Mouse (Mus musculus): ENCODE measurements at regions not wholly inside any gene's neighbourhood (a gene's known extent, or its start where the extent isn't known, plus 50 kb on each side); places are given as distances from the start of the nearest gene placed in this dataset.

DNA sequence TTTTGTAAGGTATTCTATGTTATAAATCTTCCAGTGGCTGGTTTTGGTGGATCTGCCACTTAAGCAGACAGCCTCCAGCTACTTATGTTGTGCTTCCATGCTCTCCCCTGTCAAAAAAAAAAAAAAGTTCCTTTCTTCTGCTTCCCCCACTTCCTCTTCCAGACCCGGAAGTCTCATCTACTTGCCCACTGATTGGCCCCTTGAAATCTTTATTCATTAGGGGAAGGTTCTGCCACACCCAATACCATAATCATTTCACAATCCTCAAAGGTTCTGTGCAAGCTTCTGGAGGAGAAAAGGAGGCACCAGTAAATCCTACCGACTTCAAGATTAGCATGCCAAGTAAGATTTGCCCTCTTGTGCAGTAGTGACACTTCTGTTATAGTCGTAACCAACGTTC lies 784.7 kb upstream of the Zeb2 start:
- no peak for DNase-seq (ENCODE audit: low read depth, low spot score)

DNA sequence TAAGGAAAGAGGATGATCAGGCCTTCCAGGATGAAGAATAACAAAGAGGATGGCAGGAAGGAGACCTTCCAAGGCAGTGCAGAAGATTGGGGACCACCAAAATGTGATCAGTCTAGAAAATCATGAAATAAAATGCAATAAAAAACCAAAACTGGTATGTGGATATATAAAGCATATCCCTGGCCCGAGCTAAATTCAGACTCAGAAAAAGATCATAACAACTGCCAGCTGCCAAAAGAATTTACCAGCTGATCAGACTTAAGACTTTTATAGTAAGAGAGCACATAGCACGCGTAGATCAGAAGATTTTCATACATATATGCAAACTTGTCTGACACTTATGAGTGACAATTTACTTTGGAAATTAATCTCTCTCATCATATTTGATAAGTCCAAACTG lies 767.5 kb upstream of the Zeb2 start:
- DNase-seq (ENCODE audit: low read depth, low spot score), result no peak

DNA sequence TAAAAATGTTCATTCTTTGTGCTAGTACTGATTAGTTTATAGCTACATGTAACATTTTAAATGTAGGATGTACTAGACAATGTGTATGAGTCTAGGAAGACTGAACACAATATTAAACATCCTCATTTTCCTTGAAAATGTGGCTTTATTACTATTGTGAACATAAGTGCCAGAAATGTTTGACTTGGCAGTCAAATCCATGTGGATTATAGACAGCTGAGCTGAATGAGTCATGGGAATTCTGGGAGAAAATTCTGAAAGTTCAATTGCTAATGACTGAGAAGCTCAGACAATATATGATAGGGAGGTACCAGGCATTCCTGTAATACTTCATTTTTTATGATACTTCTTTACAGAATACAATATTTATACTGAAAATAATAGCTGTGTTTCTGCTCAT lies 761.5 kb upstream of the Zeb2 start:
- DNase-seq (ENCODE audit: low read depth, low spot score), result no peak

DNA sequence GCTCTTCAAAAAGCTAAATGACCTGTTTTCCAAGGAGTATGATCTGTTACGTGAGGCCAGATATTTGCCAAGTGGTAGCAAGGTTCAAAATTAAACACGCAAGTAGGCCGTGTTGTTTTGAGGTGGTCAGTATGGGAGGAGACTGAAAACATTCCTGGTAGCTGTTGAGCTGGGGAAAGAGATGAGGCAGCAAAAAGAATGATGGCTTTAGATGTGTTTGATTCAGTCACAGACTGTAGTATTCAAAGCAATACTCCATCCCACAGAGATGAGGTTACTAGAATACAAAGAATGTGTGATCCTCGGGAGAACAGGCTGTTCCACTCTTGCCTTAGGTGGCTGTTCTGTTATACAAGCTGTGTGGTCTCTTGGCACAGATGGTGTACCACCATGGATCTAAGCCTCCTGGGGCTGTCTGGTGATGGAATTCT lies 742.7 kb upstream of the Zeb2 start:
- no peak for DNase-seq (ENCODE audit: low read depth, low spot score)

DNA sequence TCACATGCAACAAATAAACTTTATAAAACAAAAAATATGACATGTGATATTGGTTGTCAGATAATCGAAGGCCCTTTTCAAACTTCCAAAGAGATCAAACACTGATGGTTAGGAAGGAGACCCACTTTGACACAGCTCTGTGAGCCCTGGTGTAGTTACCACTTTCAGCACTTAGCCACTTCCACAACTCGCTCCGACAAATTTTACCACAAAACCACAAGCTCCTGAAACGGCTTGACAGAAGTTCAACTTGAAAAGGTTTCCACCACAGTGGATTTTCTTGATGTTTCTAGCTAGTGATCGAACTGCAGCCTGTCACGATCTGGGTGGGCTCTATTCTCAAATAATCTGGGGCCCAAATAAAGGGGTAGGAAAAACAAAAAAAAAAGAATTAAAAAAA lies 742.2 kb upstream of the Zeb2 start:
- DNase-seq (ENCODE audit: low read depth, low spot score), result no peak

DNA sequence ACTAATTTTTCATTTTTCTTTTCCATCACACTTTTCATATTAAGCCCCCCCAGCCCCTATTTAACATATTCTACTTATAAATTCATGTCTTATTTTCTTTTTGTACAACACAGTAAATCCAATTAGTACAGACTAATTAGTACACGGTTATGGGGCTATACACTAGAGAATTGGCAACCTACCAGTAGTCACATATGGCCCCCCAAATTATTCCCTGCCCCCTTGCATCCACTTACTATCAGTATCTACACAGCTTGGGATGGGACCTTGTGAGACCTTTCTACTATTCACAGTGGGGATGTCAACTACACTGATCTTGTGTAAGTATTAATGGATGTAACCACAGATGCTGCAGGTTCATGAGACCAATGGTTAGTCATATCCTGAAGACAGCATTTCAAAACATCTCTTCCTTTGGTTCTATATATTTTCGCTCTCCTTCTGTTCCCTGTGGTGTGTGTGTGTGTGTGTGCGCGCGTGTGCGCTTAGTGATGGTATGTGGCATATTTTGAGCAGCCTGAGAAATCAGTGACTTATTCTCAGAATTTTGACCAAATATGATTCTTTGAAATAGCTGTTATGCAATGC lies 732.9 kb upstream of the Zeb2 start:
- no peak for DNase-seq (ENCODE audit: low read depth, low spot score)

DNA sequence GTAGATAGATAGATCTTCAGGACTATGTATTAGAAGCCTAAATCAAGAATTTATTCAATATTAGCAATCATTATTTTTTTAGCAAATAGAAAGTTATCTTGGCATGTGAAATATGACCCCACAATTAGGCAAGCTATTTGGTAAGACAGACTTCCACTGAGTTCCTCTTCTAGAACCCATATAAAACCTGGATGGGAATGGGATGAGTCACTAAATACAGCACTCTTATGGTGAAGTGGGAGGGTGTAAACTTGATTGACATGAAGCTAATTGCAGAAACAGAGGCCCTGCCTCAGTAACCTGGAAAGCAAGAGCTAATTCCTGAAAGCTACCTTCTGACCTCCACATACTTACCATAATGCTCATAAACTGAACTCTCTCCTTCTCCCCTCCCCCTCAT lies 723.2 kb upstream of the Zeb2 start:
- no peak for DNase-seq (ENCODE audit: low read depth, low spot score)

DNA sequence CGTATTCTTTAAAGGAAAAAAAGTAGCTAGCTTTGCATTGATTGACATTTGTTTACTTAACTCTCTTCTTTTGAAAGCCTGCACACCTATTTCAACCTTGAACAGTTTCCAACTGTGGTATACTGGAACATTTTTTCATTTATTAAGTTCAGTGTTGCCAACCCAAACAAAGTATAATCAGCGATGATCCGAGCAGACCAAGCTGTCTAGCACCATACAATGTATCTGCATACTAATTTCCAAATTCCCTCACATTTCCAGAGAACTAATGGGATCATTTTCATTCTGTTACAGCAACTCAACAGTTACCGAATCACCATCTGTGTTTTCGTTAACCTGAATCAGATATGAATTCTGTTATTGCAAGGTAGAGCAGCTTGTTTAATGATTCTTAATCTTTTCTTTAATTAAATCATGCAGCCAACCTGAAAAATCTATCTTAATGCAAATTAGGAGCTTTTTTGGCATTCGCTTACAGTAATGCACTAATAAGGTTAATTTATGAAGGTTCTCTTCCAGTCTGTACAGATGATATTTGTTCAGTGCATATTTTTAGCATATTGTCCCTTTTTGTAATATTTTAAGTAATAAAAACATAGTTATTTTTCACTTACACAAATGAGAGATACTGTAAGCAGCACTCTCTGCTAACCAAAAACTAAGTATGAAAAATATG lies 719.5 kb upstream of the Zeb2 start:
- DNase-seq (ENCODE audit: low read depth, low spot score), result no peak

DNA sequence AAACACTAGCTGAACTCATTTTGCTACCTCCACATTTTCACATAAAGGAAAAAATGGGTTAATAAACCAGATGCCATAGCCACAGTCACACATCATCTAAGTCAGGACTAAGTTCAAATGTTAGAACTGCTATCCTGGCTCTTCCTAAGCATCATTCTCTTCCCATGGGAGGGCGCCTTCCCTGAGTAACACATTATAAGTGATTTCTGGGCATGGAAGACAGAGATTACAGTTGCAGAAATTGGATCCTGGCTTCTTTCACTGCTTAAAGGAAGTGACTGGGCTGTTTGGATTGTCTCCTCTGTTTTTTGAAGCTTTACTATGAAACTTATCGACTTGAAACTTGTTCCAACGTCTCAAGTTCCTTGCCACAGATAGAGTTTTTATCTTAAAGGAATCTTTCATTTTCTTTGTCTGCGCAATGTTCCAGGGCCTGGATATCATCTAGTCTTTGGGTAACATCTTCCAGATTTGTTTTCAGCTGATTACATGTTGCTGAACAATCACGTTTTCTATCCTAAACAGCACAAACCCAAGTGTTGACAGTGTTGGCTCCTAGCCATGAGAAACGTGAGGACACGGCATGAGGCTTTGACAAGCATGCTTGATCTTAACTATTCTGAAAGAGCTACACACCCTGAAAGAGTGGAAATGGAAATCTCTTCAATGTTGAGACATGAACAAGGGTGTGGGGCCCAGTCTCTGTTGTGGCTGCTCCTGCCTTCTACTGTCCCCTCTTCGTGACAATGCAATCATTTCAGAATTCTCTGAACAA lies 700.9 kb upstream of the Zeb2 start:
- no peak for DNase-seq (ENCODE audit: low read depth, low spot score)

DNA sequence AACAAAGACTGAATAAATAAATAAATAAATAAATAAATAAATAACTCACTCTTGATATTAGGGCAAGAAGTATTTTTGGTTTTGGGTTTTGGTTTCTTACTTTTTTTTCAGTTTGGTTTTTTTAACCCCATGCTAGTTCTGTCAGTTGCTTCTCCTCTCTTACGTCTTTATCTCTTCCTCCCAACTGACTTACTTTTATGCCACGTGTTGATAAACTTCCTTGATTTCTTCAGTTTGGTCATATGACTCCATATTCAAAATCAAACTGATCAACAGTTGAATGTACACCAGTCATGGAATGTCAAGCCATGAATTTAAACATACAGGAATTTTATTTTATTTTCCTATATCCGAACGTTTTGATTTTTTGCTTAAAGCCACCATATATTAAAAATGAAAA lies 697.5 kb upstream of the Zeb2 start:
- DNase-seq (ENCODE audit: low read depth, low spot score), result no peak

DNA sequence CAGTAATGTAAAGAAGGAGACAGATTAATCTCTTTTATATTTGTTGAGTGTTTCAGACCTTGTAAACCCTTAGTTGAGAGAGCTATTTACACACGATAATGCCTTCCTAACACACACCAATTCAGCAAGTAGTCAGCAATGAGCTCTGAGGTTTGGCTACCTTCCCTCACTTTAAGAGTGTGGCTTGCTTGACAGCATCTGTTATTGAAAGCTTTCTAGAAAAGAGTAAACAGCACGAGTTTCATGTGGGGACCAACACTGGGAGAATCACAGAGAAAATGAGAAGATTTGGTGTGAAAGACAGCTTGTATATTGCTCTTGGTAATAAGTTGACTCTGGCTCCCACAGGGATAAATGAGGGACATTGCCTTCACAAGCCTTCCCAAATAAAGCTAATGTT lies 688.1 kb upstream of the Zeb2 start:
- no peak for DNase-seq (ENCODE audit: low read depth, low spot score)

DNA sequence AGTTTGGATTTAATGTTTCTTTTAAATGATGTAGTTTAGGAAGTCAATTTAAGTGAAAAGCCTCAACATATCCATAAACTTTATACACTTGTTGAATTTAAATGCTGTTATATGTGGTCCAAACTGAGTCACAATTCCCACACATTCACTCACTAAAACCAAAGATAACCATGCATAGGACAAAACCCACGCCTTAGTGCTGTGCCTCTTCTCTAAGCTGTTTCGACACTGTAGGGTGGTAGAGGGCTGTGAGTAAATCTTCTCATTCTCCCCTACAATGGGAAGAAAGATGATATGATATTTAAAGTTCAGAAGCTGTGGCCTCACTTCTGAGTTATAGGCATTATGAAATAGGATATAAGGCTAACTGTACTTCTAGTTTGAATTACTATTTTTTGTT lies 682.9 kb upstream of the Zeb2 start:
- no peak for DNase-seq (ENCODE audit: low read depth, low spot score)

DNA sequence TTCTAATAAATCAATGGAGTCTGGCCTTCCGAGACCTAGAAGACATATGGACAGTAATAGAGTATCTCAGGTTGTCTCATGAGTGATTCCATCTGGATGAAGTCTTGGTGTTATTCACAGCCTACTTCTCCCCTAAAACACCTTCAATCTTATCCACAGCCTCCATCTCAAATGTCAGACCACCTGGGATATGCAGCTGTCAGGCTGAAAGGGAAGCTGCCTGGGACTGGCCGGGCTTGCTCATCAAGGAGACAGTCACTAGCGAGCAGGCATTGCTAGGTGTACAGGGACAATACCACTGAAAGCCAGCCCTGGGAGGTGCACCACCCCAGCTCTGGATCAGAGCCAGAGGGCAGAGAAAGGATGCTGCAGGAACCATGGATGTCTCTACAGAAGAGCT lies 676.4 kb upstream of the Zeb2 start:
- no peak for DNase-seq (ENCODE audit: low read depth, low spot score)

DNA sequence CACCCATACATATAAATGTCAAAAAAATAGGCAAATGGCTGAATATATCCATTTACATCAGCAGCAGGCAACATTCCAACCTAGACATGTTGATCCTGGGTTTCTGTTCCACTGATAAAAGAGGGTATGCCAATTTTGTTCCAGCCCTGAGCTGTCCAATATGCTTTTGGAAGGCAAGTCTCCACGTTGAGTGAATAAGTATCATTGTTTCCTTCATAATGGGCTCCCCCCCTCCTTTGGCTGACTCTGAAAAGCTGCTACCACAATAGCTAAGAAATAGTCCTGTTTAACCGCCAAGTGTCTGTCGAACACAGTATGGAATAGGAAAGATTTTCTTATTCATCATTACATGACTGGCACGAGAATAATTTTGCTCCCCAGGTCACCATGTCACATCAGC lies 672.5 kb upstream of the Zeb2 start:
- DNase-seq (ENCODE audit: low read depth, low spot score), result no peak

DNA sequence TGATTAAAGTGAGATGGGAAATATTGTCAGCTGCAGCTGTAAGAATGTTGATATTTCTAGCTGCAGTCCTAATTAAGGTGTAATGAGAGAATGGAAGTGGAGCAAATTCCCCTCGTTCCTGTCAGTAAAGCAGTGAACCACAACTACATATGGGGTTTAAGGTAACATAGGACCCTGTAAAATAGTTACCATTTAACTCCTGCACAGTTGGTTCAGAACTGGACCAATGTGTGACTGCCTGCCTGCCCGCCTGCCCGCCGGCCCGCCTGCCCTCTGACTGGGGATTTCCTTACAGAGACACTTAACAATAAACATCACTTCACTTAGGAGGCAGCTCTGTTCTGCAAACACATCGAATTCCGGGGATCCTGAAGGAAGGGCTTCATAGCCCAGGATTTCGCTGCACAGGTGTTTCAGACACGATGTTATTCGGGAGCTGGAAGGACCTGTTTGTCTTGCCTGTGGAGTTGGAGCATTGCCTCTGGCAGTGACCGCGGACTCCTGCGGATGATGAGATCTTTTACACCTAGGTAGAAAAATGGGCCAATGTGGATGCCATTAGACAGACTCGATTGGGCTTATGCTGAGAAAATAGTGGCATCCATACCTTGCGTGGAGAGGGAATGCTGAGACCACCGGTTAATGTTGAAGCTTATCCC lies 670.7 kb upstream of the Zeb2 start:
- DNase-seq (ENCODE audit: low read depth, low spot score), result no peak

DNA sequence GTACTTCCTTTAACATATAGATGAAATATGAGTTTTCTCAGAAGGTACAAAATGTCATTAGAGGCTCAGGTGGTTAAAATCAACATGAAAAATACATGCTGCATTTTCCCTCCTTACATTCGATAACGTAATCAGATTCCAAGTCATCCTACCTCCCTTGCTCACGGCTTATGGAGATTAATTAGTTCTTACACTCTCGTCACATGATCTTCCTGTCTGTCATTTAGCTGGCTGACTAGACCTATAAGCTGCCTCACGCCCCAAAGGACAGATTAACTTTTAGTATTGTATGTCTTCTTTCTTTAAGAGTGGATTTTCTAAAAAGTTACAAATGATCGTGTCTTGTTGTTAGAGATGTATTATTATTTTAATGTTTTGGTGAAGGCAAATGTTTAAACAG lies 669.6 kb upstream of the Zeb2 start:
- no peak for DNase-seq (ENCODE audit: low read depth, low spot score)

DNA sequence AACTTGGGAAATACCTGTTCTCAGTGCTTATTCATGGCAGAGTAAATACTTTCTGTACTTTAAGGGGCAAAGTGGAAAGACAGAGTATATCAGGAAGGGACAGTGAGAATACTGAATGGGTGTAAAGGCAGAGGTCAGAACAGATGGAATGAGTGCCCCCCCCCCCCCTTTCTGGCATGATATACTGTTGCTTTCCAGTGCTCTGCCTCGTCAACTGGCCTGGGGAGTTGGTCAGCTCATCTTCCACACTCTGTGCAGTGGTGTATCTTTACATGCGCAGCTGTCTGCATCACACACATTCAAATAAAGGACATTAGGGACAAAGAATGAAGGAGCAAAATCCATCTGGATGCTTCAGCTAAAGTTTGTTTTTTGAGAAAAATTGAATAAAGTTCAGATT lies 668.5 kb upstream of the Zeb2 start:
- no peak for DNase-seq (ENCODE audit: low read depth, low spot score)

DNA sequence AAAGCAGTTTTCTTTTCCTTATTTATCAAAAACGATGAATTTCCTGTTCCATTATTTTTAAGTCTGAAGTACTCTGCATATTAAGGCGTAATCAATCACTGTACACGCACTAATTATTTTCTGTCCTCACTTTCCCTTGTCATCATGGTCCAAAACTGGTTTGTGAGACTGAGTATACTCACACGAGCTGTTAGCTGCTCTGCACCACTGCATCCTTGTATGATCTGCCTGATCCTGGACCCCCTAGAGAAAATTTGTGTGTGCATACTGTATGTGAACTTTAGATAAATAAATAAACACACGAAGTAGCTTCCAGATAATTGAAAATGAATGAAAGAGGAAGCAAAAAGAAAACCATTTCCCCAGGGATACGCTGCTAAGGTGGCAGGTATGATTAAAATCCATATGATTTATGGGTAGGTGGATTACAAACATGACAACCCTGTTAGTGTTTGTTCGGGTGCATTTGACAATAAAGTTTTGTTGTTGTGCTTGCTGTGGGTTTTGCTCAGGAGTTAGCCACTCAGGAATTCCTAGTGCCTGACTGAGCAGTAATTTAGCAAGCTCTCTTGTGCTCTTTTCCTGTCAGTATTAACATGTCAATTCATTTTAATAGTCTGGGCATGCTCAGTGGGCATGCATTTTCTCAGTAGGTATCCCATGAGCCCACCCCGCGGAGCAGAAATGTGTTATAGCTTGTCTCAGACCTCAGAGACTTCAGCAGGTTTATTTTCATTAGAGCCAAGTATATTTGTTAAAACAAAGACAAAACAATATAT lies 666.6 kb upstream of the Zeb2 start:
- DNase-seq (ENCODE audit: low read depth, low spot score), result no peak

DNA sequence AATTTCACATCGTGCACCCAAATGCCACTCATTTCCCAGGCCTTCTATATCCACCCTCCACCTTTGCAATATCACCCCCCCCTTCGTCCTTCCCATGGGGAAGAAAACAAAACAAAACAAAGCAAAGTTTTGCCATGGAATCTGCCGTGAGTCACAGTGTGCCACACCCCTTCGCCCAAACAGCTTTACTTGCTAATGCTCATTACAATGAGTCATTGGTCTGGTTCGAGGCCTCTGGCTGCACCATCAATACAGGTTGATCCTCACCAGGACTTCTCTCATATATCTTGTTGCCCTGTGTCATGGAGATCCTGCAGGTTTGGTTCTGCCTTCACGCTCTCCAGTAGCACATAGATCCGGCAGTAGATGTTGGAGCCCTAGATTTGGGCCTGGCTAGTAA lies 660.3 kb upstream of the Zeb2 start:
- no peak for DNase-seq (ENCODE audit: low read depth, low spot score)

DNA sequence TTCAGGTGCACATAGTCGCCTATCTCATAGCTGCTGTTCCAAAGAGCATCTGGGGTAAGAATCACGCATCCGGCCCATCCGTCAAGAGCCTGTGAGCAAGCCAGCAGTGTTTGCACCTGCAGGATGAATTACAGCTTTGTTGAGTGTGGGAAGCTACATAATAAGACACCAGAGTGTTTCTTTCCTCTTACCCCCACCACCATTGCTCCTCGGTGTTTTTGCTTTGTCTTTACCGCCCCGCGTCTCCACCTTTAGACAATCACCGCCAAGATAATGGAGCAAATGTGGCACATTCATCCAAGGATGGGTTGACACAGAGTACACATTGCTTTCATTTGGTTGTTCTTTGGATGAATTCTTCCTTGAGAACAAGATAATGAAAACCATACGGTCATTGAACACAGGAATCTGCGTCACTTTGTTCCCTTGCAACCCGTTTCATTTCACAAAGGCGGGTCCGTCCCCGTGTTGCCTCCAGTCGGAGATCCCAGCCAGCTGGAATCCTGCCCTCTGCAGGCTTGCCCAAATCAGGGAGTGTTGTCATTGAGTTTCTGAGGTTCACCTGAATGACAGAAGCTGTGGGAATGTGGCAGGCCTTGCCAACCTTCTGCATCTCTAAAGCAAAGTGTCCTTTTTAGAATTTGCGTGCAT lies 659.4 kb upstream of the Zeb2 start:
- peak; percentile 16 for DNase-seq (ENCODE audit: low read depth, low spot score)

DNA sequence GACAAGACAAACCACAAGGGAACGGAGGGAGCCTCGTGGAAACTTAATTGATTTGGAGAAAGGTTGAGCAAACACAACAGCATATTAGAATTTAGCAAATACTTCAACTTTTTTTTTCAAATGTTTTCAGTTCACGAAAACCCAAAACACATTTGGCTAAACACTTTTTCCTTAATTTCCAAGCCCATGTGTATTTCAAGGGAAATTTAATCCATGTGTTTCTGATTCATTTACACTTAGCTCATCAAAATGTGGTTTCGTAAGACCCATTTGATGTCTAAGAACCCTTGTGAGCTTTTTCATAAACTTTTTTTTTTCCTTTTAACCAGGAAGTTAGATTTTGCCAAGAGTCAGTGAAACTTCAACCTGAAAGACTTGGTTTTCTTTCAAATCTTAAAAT lies 658.5 kb upstream of the Zeb2 start:
- no peak for DNase-seq (ENCODE audit: low read depth, low spot score)

All from ES-CJ7 (cell line).